Mouse (Mus musculus): ENCODE data around the gene Rsph1.
"Not testable (repeated sequence)": the region's sequence is repeated elsewhere in the genome, so short reads cannot be mapped to it uniquely, and the experiment has no call there.

The Rsph1 gene

GRCm38 (mm10) chr17:31276207-31276921 lies 819 bp downstream of the Rsph1 start:
- no peak for DNase-seq (ENCODE audit: low spot score)

GRCm38 (mm10) chr17:31275181-31275580 lies 2.0 kb downstream of the Rsph1 start:
- DNase-seq (ENCODE audit: low spot score), result no peak

- DNase-seq (ENCODE audit: low spot score), result no peak
Measured at GRCm38 (mm10) chr17:31273631-31274030, 3.6 kb downstream of the Rsph1 start.

GRCm38 (mm10) chr17:31272416-31273165 lies 4.6 kb downstream of the Rsph1 start:
- DNase-seq (ENCODE audit: low spot score), result no peak

GRCm38 (mm10) chr17:31271136-31271851 lies 5.9 kb downstream of the Rsph1 start:
- no peak for DNase-seq (ENCODE audit: low spot score)

- not testable (repeated sequence) for DNase-seq (ENCODE audit: low spot score)
Measured at GRCm38 (mm10) chr17:31270736-31271135, 6.4 kb downstream of the Rsph1 start.

GRCm38 (mm10) chr17:31270246-31270645 lies 6.9 kb downstream of the Rsph1 start:
- no peak for DNase-seq (ENCODE audit: low spot score)

GRCm38 (mm10) chr17:31269761-31270160 lies 7.4 kb downstream of the Rsph1 start:
- DNase-seq (ENCODE audit: low spot score), result no peak

GRCm38 (mm10) chr17:31268016-31268415 lies 9.2 kb downstream of the Rsph1 start:
- DNase-seq (ENCODE audit: low spot score), result no peak

GRCm38 (mm10) chr17:31267603-31268002 lies 9.6 kb downstream of the Rsph1 start:
- no peak for DNase-seq (ENCODE audit: low spot score)

- no peak for DNase-seq (ENCODE audit: low spot score)
Measured at GRCm38 (mm10) chr17:31267138-31267537, 10.0 kb downstream of the Rsph1 start.

GRCm38 (mm10) chr17:31266321-31266950 lies 10.7 kb downstream of the Rsph1 start:
- DNase-seq (ENCODE audit: low spot score), result no peak

GRCm38 (mm10) chr17:31265831-31266230 lies 11.4 kb downstream of the Rsph1 start:
- DNase-seq (ENCODE audit: low spot score), result no peak

GRCm38 (mm10) chr17:31265171-31265572 lies 12.0 kb downstream of the Rsph1 start:
- DNase-seq (ENCODE audit: low spot score), result peak; percentile 61

- DNase-seq (ENCODE audit: low spot score), result no peak
Measured at GRCm38 (mm10) chr17:31264372-31264771, 12.8 kb downstream of the Rsph1 start.

- no peak for DNase-seq (ENCODE audit: low spot score)
Measured at GRCm38 (mm10) chr17:31263770-31264169, 13.4 kb downstream of the Rsph1 start.

- peak; percentile 53 for DNase-seq (ENCODE audit: low spot score)
Measured at GRCm38 (mm10) chr17:31262715-31263114, 14.5 kb downstream of the Rsph1 start.

- no peak for DNase-seq (ENCODE audit: low spot score)
Measured at GRCm38 (mm10) chr17:31261352-31261751, 15.8 kb downstream of the Rsph1 start.

- peak; percentile 67 for DNase-seq (ENCODE audit: low spot score)
Measured at GRCm38 (mm10) chr17:31260430-31260829, 16.8 kb downstream of the Rsph1 start.

- no peak for DNase-seq (ENCODE audit: low spot score)
Measured at GRCm38 (mm10) chr17:31259825-31260224, 17.4 kb downstream of the Rsph1 start.

- no peak for DNase-seq (ENCODE audit: low spot score)
Measured at GRCm38 (mm10) chr17:31259145-31259544, 18.0 kb downstream of the Rsph1 start.

- DNase-seq (ENCODE audit: low spot score), result no peak
Measured at GRCm38 (mm10) chr17:31258310-31258865, 18.8 kb downstream of the Rsph1 start.
